Mouse (Mus musculus): ENCODE measurements around the gene Slc48a1.

GRCm38 (mm10) chr15:97811307-97811706 lies 33.0 kb downstream of the Slc48a1 start:
- TF ChIP-seq CTCF (conservative IDR thresholded peaks at IDR 0.05; ENCODE audit: low read length), result no peak
- no peak for TF ChIP-seq POU5F1 (IDR thresholded peaks at IDR 0.05; ENCODE audit: borderline replicate concordance, low read length)
